Mouse (Mus musculus) olfactory bulb, adult 2 months (tissue): ENCODE data around the gene Spef2.

Experiments used
- CTCF ChIP-seq: fragments of 200-500 bp; IDR thresholded peaks from 2 replicates; pipeline ENCODE4 v1.5.1; 2012; ENCODE audit warnings: low read depth, mild to moderate bottlenecking, low read length, moderate library complexity; ENCODE audit not compliant: insufficient read depth
- POLR2A ChIP-seq: fragments of 200-500 bp; IDR thresholded peaks from 2 replicates; pipeline ENCODE4 v1.6.1; 2012; ENCODE audit warnings: mild to moderate bottlenecking, low read depth, low read length, moderate library complexity; ENCODE audit not compliant: insufficient read depth

- TF ChIP-seq CTCF, result no peak
- TF ChIP-seq POLR2A, result no peak
Measured at GRCm38 (mm10) chr15:9535200-9535599, 213.5 kb downstream of the Spef2 start.
